Mouse (Mus musculus): Measurements from ENCODE around the gene Sox6. TPM values are rescaled to one million over a fixed set of nuclear protein-coding genes. Genes with fewer than 3 reads are reported as not detected.
A peak's percentile ranks its signal among the peaks of the same experiment; 100 is the strongest.

Gene Sox6
- total and polyA plus RNA-seq, 3 experiments: 11.8 to 33.4 (median 26.4) TPM

DNA sequence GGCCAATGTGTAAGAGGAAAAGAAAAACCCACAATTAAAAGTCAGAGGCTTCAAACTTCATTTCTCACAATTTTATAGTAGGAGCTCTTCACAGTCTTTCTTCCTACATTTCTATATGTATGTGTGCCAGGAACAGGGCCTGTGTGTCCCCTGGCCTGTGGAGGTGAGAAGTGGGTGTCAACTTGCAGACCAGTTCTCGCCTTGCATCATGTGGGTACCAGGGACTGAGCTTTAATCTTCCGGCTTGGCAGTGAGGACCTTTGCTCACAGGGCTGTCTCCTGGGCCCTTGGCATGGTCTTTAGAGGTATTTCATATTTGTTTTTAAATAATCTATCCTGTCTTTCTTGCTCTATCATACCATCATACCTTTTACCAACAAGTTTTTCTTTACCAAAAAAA, 311.8 kb downstream of the Sox6 start:
- Histone ChIP-seq H3K79me2 (replicated peaks; ENCODE audit: control insufficient read depth, insufficient read depth, low read length) (no peaks in the 10 kb centered on the region), H3K27me3 (ENCODE audit: control insufficient read depth, insufficient read depth, low read length) (no peaks in the 10 kb centered on the region), H3K27ac (no peak overlapping the region), H3K4me1 (ENCODE audit: control insufficient read depth, insufficient read depth, low read length) (peaks cover 2% of the 10 kb centered on the region; the same call in 1 of the 2 replicates), H3K9ac (ENCODE audit: low read depth, low read length) (no peak overlapping the region), H3K4me3 (no peak overlapping the region), H3K36me3 (ENCODE audit: control insufficient read depth, insufficient read depth, low read length) (no peaks in the 10 kb centered on the region)
- WGBS: 78% methylated on average over 2 of the region's 2 CpGs
- DNase-seq: no peak
- no peak for TF ChIP-seq CTCF (IDR thresholded peaks at IDR 0.05)
- TF ChIP-seq POLR2A (IDR thresholded peaks at IDR 0.05; ENCODE audit: insufficient read depth, low read depth, low read length): no peak
- TF ChIP-seq EP300 (IDR thresholded peaks at IDR 0.05; ENCODE audit: insufficient read depth, low read depth, low read length): no peak
- intact Hi-C loops (cut with DNase I): loop anchor here (10.0 kb wide), 1 partner anchor 308 kb away; the partner anchor contains the start of genes 1110004F10Rik and Sox6

DNA sequence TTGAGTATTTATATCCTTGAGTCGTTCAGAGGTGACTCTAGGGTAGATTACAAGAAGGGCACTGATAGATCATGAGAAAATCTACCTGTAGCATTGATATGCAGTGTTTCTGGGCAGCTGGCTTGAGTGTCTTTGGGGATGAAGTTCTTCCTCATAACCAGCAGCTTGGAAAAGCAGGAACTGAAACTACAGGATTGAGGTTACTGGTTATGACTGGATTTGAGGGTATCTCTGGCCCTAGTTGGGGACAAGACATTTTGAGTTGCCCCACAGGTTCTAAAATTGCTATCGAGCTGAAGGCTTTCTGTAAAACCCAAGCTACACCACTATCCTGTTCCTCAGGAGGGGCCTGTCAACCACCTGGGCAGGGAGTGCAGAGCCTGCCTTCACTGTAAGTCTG, 314.2 kb downstream of the Sox6 start:
- H3K36me3 ChIP-seq (ENCODE audit: control insufficient read depth, insufficient read depth, low read length): peaks cover 4% of the 10 kb centered on the region
- H3K79me2 ChIP-seq (replicated peaks; ENCODE audit: control insufficient read depth, insufficient read depth, low read length): no peaks in the 10 kb centered on the region
- no peaks in the 10 kb centered on the region for H3K27me3 ChIP-seq (ENCODE audit: control insufficient read depth, insufficient read depth, low read length)
- no peak overlapping the region for H3K9ac ChIP-seq (ENCODE audit: low read depth, low read length)
- H3K27ac ChIP-seq: no peak overlapping the region
- H3K4me1 ChIP-seq (ENCODE audit: control insufficient read depth, insufficient read depth, low read length): peaks cover 2% of the 10 kb centered on the region
- intact Hi-C loops (cut with DNase I): loop anchor here (10.0 kb wide), 1 partner anchor 310 kb away; the partner anchor contains the start of genes 1110004F10Rik and Sox6
- no peak overlapping the region for H3K4me3 ChIP-seq
- TF ChIP-seq EP300 (IDR thresholded peaks at IDR 0.05; ENCODE audit: insufficient read depth, low read depth, low read length) (no peak), CTCF (IDR thresholded peaks at IDR 0.05) (no peak), POLR2A (IDR thresholded peaks at IDR 0.05; ENCODE audit: insufficient read depth, low read depth, low read length) (no peak)
- no peak for DNase-seq
- 76% methylated on average over 2 of the region's 2 CpGs for WGBS

DNA sequence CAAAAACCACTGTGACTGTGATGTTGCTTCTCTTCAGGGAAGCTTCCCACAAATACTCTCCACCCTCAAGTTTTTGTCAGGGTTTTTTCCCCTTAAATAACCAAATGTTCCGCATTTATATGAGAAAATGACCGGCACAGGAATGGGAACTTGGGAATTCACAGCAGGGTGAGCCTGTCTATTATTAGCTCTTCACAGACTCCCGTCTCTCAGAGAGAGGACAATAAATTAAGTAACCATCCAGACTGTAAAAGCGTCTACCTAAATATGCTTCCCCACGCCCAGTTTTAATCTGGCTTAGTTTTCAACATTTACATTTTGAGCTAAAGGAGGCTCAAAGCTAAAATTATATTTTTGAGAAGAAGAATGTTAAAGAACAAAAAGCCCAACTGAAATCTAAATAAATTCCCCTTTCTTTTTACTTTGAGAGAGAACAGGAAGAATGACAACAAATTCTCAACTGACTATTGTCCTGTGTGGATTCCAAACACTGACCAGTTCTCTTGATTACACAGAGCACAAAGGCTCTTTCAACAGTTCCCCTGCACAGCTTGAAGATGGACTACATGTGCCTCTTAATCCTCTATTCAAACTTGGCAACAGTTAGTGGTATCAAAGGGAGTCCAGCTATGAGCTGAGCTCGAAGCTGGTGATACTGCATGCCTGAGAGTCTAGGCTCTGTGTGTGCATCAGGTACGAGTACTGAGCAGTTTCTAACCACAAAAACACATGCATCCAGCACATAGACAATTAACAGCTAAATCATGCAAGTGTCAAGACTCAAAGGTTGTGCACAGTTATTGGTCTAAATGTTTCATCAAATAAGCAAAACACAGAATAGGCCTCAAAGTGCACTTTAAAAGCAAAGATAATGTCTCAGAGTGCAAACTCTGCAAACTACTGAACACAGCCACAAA, 316.7 kb downstream of the Sox6 start:
- no peaks in the 10 kb centered on the region for H3K27me3 ChIP-seq (ENCODE audit: control insufficient read depth, insufficient read depth, low read length)
- no peak for TF ChIP-seq CTCF (IDR thresholded peaks at IDR 0.05)
- TF ChIP-seq EP300 (IDR thresholded peaks at IDR 0.05; ENCODE audit: insufficient read depth, low read depth, low read length): no peak
- TF ChIP-seq POLR2A (IDR thresholded peaks at IDR 0.05; ENCODE audit: insufficient read depth, low read depth, low read length): no peak
- no peak overlapping the region for H3K4me3 ChIP-seq
- H3K79me2 ChIP-seq (replicated peaks; ENCODE audit: control insufficient read depth, insufficient read depth, low read length): no peaks in the 10 kb centered on the region
- peaks cover 4% of the 10 kb centered on the region for H3K36me3 ChIP-seq (ENCODE audit: control insufficient read depth, insufficient read depth, low read length)
- intact Hi-C loops (cut with DNase I): loop anchor here (10.0 kb wide), 1 partner anchor 313 kb away; the partner anchor contains the start of genes 1110004F10Rik and Sox6
- peak overlapping the region; percentile 22; the same call in 1 of the 2 replicates for H3K27ac ChIP-seq
- H3K4me1 ChIP-seq (ENCODE audit: control insufficient read depth, insufficient read depth, low read length): peaks cover 2% of the 10 kb centered on the region
- no peak overlapping the region for H3K9ac ChIP-seq (ENCODE audit: low read depth, low read length)
- 25% methylated on average over 7 of the region's 7 CpGs for WGBS
- no peak for DNase-seq

DNA sequence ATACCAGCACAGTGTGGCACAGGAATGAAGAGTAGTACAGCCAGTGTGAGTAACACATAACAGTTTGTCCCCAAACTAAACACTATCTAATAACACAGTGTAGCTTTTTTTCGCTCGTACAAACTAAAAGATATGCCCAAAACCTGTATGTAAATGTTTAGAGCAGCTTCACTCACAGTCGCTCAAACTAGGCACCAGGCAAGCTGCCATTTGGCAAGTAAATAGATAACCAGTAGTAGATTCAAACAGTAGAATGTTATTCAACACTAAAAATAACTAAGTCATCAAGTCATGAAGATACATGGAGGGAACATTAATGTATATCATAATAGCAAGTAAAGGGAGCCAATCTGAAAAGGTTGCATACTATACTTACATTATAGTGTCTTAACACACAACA, 318.8 kb downstream of the Sox6 start:
- intact Hi-C loops (cut with DNase I): loop anchor here (10.0 kb wide), 1 partner anchor 315 kb away; the partner anchor contains the start of genes 1110004F10Rik and Sox6
- Histone ChIP-seq H3K79me2 (replicated peaks; ENCODE audit: control insufficient read depth, insufficient read depth, low read length) (no peaks in the 10 kb centered on the region; the same call in 1 of the 2 replicates), H3K4me1 (ENCODE audit: control insufficient read depth, insufficient read depth, low read length) (peaks cover 2% of the 10 kb centered on the region), H3K27ac (no peak overlapping the region), H3K4me3 (no peak overlapping the region), H3K36me3 (ENCODE audit: control insufficient read depth, insufficient read depth, low read length) (peaks cover 4% of the 10 kb centered on the region), H3K27me3 (ENCODE audit: control insufficient read depth, insufficient read depth, low read length) (no peaks in the 10 kb centered on the region), H3K9ac (ENCODE audit: low read depth, low read length) (no peak overlapping the region)
- no peak for DNase-seq
- TF ChIP-seq EP300 (IDR thresholded peaks at IDR 0.05; ENCODE audit: insufficient read depth, low read depth, low read length): no peak
- TF ChIP-seq CTCF (IDR thresholded peaks at IDR 0.05): no peak
- TF ChIP-seq POLR2A (IDR thresholded peaks at IDR 0.05; ENCODE audit: insufficient read depth, low read depth, low read length): no peak
- 69% methylated on average over 3 of the region's 3 CpGs for WGBS

DNA sequence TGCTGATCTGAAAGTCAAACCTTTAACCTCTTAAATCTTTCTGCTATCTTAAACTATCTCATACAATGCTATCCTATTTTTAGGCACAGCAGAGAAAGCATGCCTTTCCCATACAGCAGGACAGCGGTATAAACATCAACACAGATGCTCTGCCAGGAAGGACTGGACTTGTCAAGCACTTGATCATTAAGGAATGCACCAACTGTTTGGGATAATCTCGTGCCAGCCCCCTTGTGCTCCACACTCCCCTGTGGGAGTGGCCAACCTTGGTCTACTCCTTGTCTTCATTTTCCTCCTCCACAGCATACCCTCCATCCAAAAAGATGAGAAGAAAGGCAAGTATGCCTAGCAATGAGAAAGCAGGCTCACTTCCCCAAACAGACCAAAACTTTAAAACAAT, 332.5 kb downstream of the Sox6 start:
- peak in 1 of 2 experiments; percentile 13 for DNase-seq
- no peak overlapping the region for H3K9ac ChIP-seq (ENCODE audit: low read depth, low read length)

DNA sequence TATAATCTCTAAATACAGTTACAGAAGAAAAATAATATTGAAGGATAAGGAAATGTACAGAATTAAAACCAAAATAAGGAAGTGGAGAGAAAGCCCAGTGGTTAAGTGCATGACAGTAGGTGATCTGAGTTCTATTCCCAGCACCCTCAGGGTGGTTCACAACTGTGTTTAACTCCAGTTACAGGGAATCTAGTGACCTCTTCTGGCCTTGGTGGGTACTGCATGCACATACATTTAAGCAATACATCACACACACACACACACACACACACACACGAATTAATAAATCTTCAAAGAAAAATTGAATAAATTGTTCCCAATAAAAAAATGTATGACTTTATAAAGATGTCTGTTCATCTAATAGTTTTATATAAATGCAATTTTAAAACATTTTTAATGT, 340.5 kb downstream of the Sox6 start:
- Histone ChIP-seq H3K4me1 (ENCODE audit: control insufficient read depth, insufficient read depth, low read length) (no peaks in the 10 kb centered on the region; the same call in 1 of the 2 replicates), H3K9ac (ENCODE audit: low read depth, low read length) (no peak overlapping the region), H3K79me2 (replicated peaks; ENCODE audit: control insufficient read depth, insufficient read depth, low read length) (no peaks in the 10 kb centered on the region), H3K4me3 (no peak overlapping the region), H3K27ac (no peak overlapping the region), H3K27me3 (ENCODE audit: control insufficient read depth, insufficient read depth, low read length) (no peaks in the 10 kb centered on the region), H3K36me3 (ENCODE audit: control insufficient read depth, insufficient read depth, low read length) (no peaks in the 10 kb centered on the region)
- intact Hi-C loops (cut with DNase I): no loop called here
- TF ChIP-seq CTCF (IDR thresholded peaks at IDR 0.05): peak; percentile 44
- no peak for TF ChIP-seq POLR2A (IDR thresholded peaks at IDR 0.05; ENCODE audit: insufficient read depth, low read depth, low read length)
- no peak for TF ChIP-seq EP300 (IDR thresholded peaks at IDR 0.05; ENCODE audit: insufficient read depth, low read depth, low read length)
- DNase-seq: no peak
- 91% methylated on average over 1 of the region's 1 CpGs for WGBS

More for the DNA sequence above, 332.5 kb downstream of the Sox6 start:
- intact Hi-C loops (cut with DNase I): no loop called here
- TF ChIP-seq CTCF (IDR thresholded peaks at IDR 0.05): no peak
- WGBS: 9% methylated on average over 2 of the region's 2 CpGs
- peaks cover 2% of the 10 kb centered on the region; the same call in 1 of the 2 replicates for H3K36me3 ChIP-seq (ENCODE audit: control insufficient read depth, insufficient read depth, low read length)
- peaks cover 4% of the 10 kb centered on the region for H3K4me1 ChIP-seq (ENCODE audit: control insufficient read depth, insufficient read depth, low read length)
- H3K4me3 ChIP-seq: no peak overlapping the region
- no peak overlapping the region for H3K27ac ChIP-seq
- H3K79me2 ChIP-seq (replicated peaks; ENCODE audit: control insufficient read depth, insufficient read depth, low read length): no peaks in the 10 kb centered on the region
- H3K27me3 ChIP-seq (ENCODE audit: control insufficient read depth, insufficient read depth, low read length): no peaks in the 10 kb centered on the region
